Mouse (Mus musculus): Measurements from ENCODE around the gene Hmgcll1.
A peak's percentile ranks its signal among the peaks of the same experiment; 100 is the strongest.
"Not testable (repeated sequence)": the region's sequence is repeated elsewhere in the genome, so short reads cannot be mapped to it uniquely, and the experiment has no call there.

- peak; percentile 59; the same call in 1 of the 2 replicates for TF ChIP-seq CTCF (IDR thresholded peaks at IDR 0.05; ENCODE audit: borderline replicate concordance, insufficient read depth, low read depth, low read length)
- not testable (repeated sequence) for TF ChIP-seq POLR2A (IDR thresholded peaks at IDR 0.05; ENCODE audit: borderline replicate concordance, insufficient read depth, low read length)
Observed at GRCm38 (mm10) chr9:76122888-76123287, 108.2 kb downstream of the Hmgcll1 start.

Measured in cerebellum, adult 2 months (tissue).